Mouse (Mus musculus) kidney, embryonic 14.5 days (tissue): ENCODE measurements around the gene Smarca2. TPM values are rescaled to one million over a fixed set of nuclear protein-coding genes. Genes with fewer than 3 reads are reported as not detected.

ENCODE experiments used
- ATAC-seq: fragments of 200-750 bp; cut with Nextera tagmentation; 2 replicates; pipeline ENCODE4 v1.8.0; 2017; ENCODE audit warnings: moderate number of reproducible peaks, mild to moderate bottlenecking, moderate TSS enrichment, moderate library complexity; ENCODE audit not compliant: low FRiP score, low TSS enrichment
- H3K27ac ChIP-seq: fragments of 300-500 bp; sonication (generic); 2 replicates; pipeline ENCODE4 v1.5.1; 2014; ENCODE audit warnings: low read depth, mild to moderate bottlenecking, low read length, moderate library complexity, mixed read lengths
- H3K27me3 ChIP-seq: fragments of 300-500 bp; sonication (generic); 2 replicates; pipeline ENCODE4 v1.6.1; 2014; ENCODE audit warnings: mild to moderate bottlenecking, low read length; ENCODE audit not compliant: control insufficient read depth, insufficient read depth
- H3K36me3 ChIP-seq: fragments of 300-500 bp; sonication (generic); 2 replicates; pipeline ENCODE4 v1.6.1; 2014; ENCODE audit warnings: low read length, mixed read lengths; ENCODE audit not compliant: control insufficient read depth, insufficient read depth
- H3K4me1 ChIP-seq: fragments of 300-500 bp; sonication (generic); 2 replicates; pipeline ENCODE4 v1.6.1; 2014; ENCODE audit warnings: low read length, mixed read lengths; ENCODE audit not compliant: control insufficient read depth, insufficient read depth
- H3K4me2 ChIP-seq: fragments of 300-500 bp; sonication (generic); replicated peaks from 2 replicates; pipeline ENCODE4 v1.6.1; 2014; ENCODE audit warnings: low read depth, mild to moderate bottlenecking, low read length
- H3K4me3 ChIP-seq: fragments of 300-500 bp; sonication (generic); 2 replicates; pipeline ENCODE4 v1.5.1; 2014; ENCODE audit warnings: mild to moderate bottlenecking, low read length
- H3K9ac ChIP-seq: fragments of 300-500 bp; sonication (generic); 2 replicates; pipeline ENCODE4 v1.6.1; 2014; ENCODE audit warnings: low read depth, mild to moderate bottlenecking, low read length, moderate library complexity
- H3K9me3 ChIP-seq: fragments of 300-500 bp; sonication (generic); 2 replicates; pipeline ENCODE4 v1.6.1; 2016; ENCODE audit warnings: low read length; ENCODE audit not compliant: control insufficient read depth
- WGBS: fragments of 180-500 bp; shearing (Covaris S2); extraction: QIAGEN DNeasy Blood & Tissue Kit; methylation state at CpG from one replicate; pipeline ENCODE4 v1.1.7; 2014; 5-methylcytosine and 5-hydroxymethylcytosine counted together
- polyA plus RNA-seq: library from polyadenylated mRNA; unstranded; fragments of >200 nt; fragmentation: Nextera tagmentation; extraction: Ambion mirVana; gene quantifications from 2 replicates; pipeline ENCODE4 v1.2.1, GENCODE M21; 2014

Smarca2 gene
- polyA plus RNA-seq, 1 experiment from 2014 or later, result 46.9 TPM

- H3K4me1 ChIP-seq, result peaks cover 4% of the 10 kb centered on the region; the same call in 1 of the 2 replicates
- H3K4me2 ChIP-seq, result no peak overlapping the region
- H3K9ac ChIP-seq, result no peak overlapping the region
- no peaks in the 10 kb centered on the region for H3K36me3 ChIP-seq
- H3K27ac ChIP-seq, result no peak overlapping the region
- ATAC-seq, result no peak
- no peak overlapping the region for H3K4me3 ChIP-seq
- no peaks in the 10 kb centered on the region for H3K9me3 ChIP-seq
- 85% methylated on average over 13 of the region's 13 CpGs for WGBS
- no peaks in the 10 kb centered on the region for H3K27me3 ChIP-seq
These were observed 154.4 kb downstream of the Smarca2 start for GRCm38 (mm10) chr19:26759295-26759694.

- Histone ChIP-seq H3K36me3 (no peaks in the 10 kb centered on the region), H3K4me1 (no peaks in the 10 kb centered on the region), H3K4me3 (no peak overlapping the region), H3K9ac (no peak overlapping the region), H3K27me3 (no peaks in the 10 kb centered on the region), H3K4me2 (no peak overlapping the region), H3K27ac (no peak overlapping the region), H3K9me3 (no peaks in the 10 kb centered on the region)
- no peak for ATAC-seq
These were observed 156.4 kb downstream of the Smarca2 start for GRCm38 (mm10) chr19:26761257-26761656.

- ATAC-seq, result no peak
- Histone ChIP-seq H3K4me3 (no peak overlapping the region), H3K9me3 (no peaks in the 10 kb centered on the region), H3K4me2 (no peak overlapping the region), H3K4me1 (no peaks in the 10 kb centered on the region), H3K9ac (no peak overlapping the region), H3K27me3 (no peaks in the 10 kb centered on the region), H3K27ac (no peak overlapping the region), H3K36me3 (no peaks in the 10 kb centered on the region)
- WGBS, result 95% methylated on average over 7 of the region's 7 CpGs
These were observed 160.6 kb downstream of the Smarca2 start for GRCm38 (mm10) chr19:26765483-26765882.

- H3K4me2 ChIP-seq, result no peak overlapping the region
- no peak for ATAC-seq
- H3K9ac ChIP-seq, result no peak overlapping the region
- WGBS, result 95% methylated on average over 13 of the region's 13 CpGs
- no peak overlapping the region for H3K4me3 ChIP-seq
- H3K36me3 ChIP-seq, result 0 out of 2 replicates have a peak, but pooled peaks cover 5% of the 10 kb centered on the region
- no peaks in the 10 kb centered on the region for H3K27me3 ChIP-seq
- no peaks in the 10 kb centered on the region for H3K4me1 ChIP-seq
- no peak overlapping the region for H3K27ac ChIP-seq
- H3K9me3 ChIP-seq, result no peaks in the 10 kb centered on the region
These were observed 162.6 kb downstream of the Smarca2 start for GRCm38 (mm10) chr19:26767454-26767853.

GRCm38 (mm10) chr19:26767941-26768340 is 163.1 kb downstream of the Smarca2 start:
- Histone ChIP-seq H3K36me3 (peaks cover 8% of the 10 kb centered on the region; the same call in 1 of the 2 replicates), H3K27me3 (no peaks in the 10 kb centered on the region), H3K4me1 (no peaks in the 10 kb centered on the region), H3K4me2 (no peak overlapping the region), H3K9me3 (no peaks in the 10 kb centered on the region), H3K4me3 (no peak overlapping the region), H3K9ac (no peak overlapping the region), H3K27ac (no peak overlapping the region)
- WGBS, result 94% methylated on average over 6 of the region's 6 CpGs
- no peak for ATAC-seq

GRCm38 (mm10) chr19:26768846-26769245 is 164.0 kb downstream of the Smarca2 start:
- no peak overlapping the region for H3K4me3 ChIP-seq
- 93% methylated on average over 5 of the region's 5 CpGs for WGBS
- no peaks in the 10 kb centered on the region for H3K9me3 ChIP-seq
- H3K27me3 ChIP-seq, result no peaks in the 10 kb centered on the region
- H3K36me3 ChIP-seq, result peaks cover 15% of the 10 kb centered on the region; the same call in 1 of the 2 replicates
- ATAC-seq, result no peak
- no peaks in the 10 kb centered on the region for H3K4me1 ChIP-seq
- H3K9ac ChIP-seq, result no peak overlapping the region
- no peak overlapping the region for H3K27ac ChIP-seq
- no peak overlapping the region for H3K4me2 ChIP-seq

- no peak overlapping the region for H3K4me3 ChIP-seq
- no peak overlapping the region for H3K4me2 ChIP-seq
- H3K4me1 ChIP-seq, result no peaks in the 10 kb centered on the region
- 67% methylated on average over 16 of the region's 16 CpGs for WGBS
- H3K27ac ChIP-seq, result no peak overlapping the region
- H3K36me3 ChIP-seq, result peaks cover 21% of the 10 kb centered on the region; the same call in 1 of the 2 replicates
- no peak for ATAC-seq
- H3K27me3 ChIP-seq, result no peaks in the 10 kb centered on the region
- H3K9ac ChIP-seq, result no peak overlapping the region
- no peaks in the 10 kb centered on the region for H3K9me3 ChIP-seq
These were observed 165.0 kb downstream of the Smarca2 start for GRCm38 (mm10) chr19:26769609-26770500.

GRCm38 (mm10) chr19:26770592-26770991 is 165.7 kb downstream of the Smarca2 start:
- 75% methylated on average over 6 of the region's 6 CpGs for WGBS
- no peak overlapping the region for H3K27ac ChIP-seq
- no peak overlapping the region for H3K4me2 ChIP-seq
- no peak overlapping the region for H3K4me3 ChIP-seq
- no peaks in the 10 kb centered on the region for H3K9me3 ChIP-seq
- H3K36me3 ChIP-seq, result peaks cover 25% of the 10 kb centered on the region
- H3K4me1 ChIP-seq, result no peaks in the 10 kb centered on the region
- no peak for ATAC-seq
- no peaks in the 10 kb centered on the region for H3K27me3 ChIP-seq
- H3K9ac ChIP-seq, result no peak overlapping the region

GRCm38 (mm10) chr19:26772051-26772583 is 167.3 kb downstream of the Smarca2 start:
- WGBS, result 97% methylated on average over 11 of the region's 11 CpGs
- Histone ChIP-seq H3K4me1 (no peaks in the 10 kb centered on the region), H3K4me3 (no peak overlapping the region), H3K4me2 (no peak overlapping the region), H3K9ac (no peak overlapping the region), H3K27me3 (no peaks in the 10 kb centered on the region), H3K9me3 (no peaks in the 10 kb centered on the region), H3K36me3 (peaks cover 32% of the 10 kb centered on the region), H3K27ac (no peak overlapping the region)
- ATAC-seq, result no peak
